Mouse (Mus musculus) G1E (cell line): Measurements from ENCODE around the gene Stradb. TPM values are rescaled to one million over a fixed set of nuclear protein-coding genes. Genes with fewer than 3 reads are reported as not detected.

Experiments
- ATAC-seq: 2 replicates; pipeline ENCODE4 v1.8.0; 2016; ENCODE audit warnings: mild to moderate bottlenecking; ENCODE audit not compliant: insufficient number of reproducible peaks, poor library complexity, low FRiP score, severe bottlenecking; ENCODE audit errors: extremely low read depth
- DNase-seq: peaks from one replicate; pipeline ENCODE4 v3.0.0; 2012; ENCODE audit warnings: low spot score
- H3K27me3 ChIP-seq: 2 replicates; pipeline ENCODE4 v1.6.1; 2012; ENCODE audit warnings: mild to moderate bottlenecking, low read length, inconsistent platforms; ENCODE audit not compliant: insufficient read depth
- H3K36me3 ChIP-seq: replicated peaks from 2 replicates; pipeline ENCODE3; 2012; ENCODE audit warnings: mild to moderate bottlenecking, inconsistent platforms
- H3K4me1 ChIP-seq: 2 replicates; pipeline ENCODE4 v1.6.1; 2012; ENCODE audit warnings: low read depth, low read length, inconsistent platforms, mixed read lengths; ENCODE audit not compliant: insufficient read depth
- H3K4me3 ChIP-seq: 2 replicates; pipeline ENCODE4 v1.5.1; 2012; ENCODE audit warnings: low read depth, mild to moderate bottlenecking, inconsistent platforms, low read length, moderate library complexity, mixed read lengths
- H3K9me3 ChIP-seq: replicated peaks from 2 replicates; pipeline ENCODE4 v1.6.1; 2012; ENCODE audit warnings: inconsistent platforms
- CTCF ChIP-seq: IDR thresholded peaks from 2 replicates; pipeline ENCODE4 v1.5.1; 2012; ENCODE audit warnings: low read depth, low read length, inconsistent platforms, mixed read lengths
- GATA1 ChIP-seq: IDR thresholded peaks from 2 replicates; pipeline ENCODE4 v1.6.1; 2012; ENCODE audit warnings: borderline replicate concordance, low read length, inconsistent platforms, mixed read lengths
- GATA2 ChIP-seq: IDR thresholded peaks from 2 replicates; pipeline ENCODE4 v1.6.1; 2012; ENCODE audit warnings: low read depth, low read length, inconsistent platforms, borderline replicate concordance
- POLR2AphosphoS5 ChIP-seq: IDR thresholded peaks from 2 replicates; pipeline ENCODE4 v1.6.1; 2012; ENCODE audit warnings: low read depth, low read length, inconsistent platforms; ENCODE audit not compliant: insufficient replicate concordance
- TAL1 ChIP-seq: conservative IDR thresholded peaks from 2 replicates; pipeline ENCODE4 v1.6.1; 2012; ENCODE audit warnings: low read depth, low read length, inconsistent platforms, mixed read lengths
- polyA plus RNA-seq: library from polyadenylated mRNA; stranded (reverse); fragments of >175 nt; gene quantifications from 2 replicates; pipeline ENCODE4 v1.2.3, GENCODE M21; 2012
- total RNA-seq, 2 experiments: library from RNA; stranded (forward) in 1 of 2; stranded (reverse) in 1 of 2; fragments of 200-1000 nt in 1 of 2; fragments of >200 nt in 1 of 2; fragmentation: Nextera tagmentation in 1 of 2; gene quantifications; 2 replicates each; pipeline ENCODE4 v1.2.3; 2014 to 2017

The Stradb gene
- total and polyA plus RNA-seq, 3 experiments: 4.8 to 115 (median 23.3) TPM

DNA sequence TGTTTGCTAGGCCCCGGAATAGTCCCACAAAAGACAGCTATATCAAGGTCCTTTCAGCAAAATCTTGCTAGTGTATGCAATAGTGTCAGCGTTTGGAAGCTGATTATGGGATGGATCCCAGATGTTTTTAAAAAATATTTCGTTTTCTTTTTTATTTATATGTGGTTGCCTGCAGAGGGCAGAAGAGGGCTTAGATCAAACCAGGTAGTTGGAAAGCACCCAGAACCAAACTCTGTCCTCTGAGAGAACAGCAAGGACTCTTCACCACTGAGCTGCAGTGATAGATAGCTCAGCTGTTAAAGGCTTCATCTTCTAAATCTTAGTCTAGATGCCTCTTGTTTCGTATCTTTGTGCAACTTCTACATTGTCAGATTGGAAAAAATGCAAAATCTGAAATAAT is 35.9 kb downstream of the Stradb start:
- no peaks in the 10 kb centered on the region for H3K9me3 ChIP-seq
- H3K36me3 ChIP-seq: no peaks in the 10 kb centered on the region
- H3K27me3 ChIP-seq: peaks cover 9% of the 10 kb centered on the region
- DNase-seq (no peak), ATAC-seq (no peak)
- TF ChIP-seq GATA1 (no peak), CTCF (no peak), TAL1 (no peak), GATA2 (no peak), POLR2AphosphoS5 (no peak)
- H3K4me3 ChIP-seq: no peak overlapping the region
- H3K4me1 ChIP-seq: no peaks in the 10 kb centered on the region

DNA sequence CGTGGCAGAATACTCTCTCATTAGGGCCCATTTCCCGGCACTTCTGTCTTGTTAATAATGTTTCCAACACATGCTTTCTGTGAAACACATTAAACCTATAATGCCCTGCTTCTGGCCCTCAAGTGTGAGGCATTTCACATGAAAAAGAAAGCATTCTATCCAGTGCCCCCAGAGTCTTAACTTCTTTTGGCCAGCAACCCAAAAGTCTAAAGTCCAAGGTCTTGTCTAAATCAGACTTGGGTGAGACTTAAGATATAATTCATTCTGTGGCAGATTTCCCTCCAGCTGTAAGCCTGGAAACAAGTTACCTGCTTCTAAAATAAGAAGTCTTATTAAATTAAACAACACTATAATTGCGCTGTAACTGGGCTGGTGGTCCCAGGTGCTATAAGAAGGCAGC is 48.2 kb downstream of the Stradb start:
- ATAC-seq: no peak
- Histone ChIP-seq H3K4me3 (no peak overlapping the region), H3K4me1 (no peaks in the 10 kb centered on the region), H3K27me3 (peaks cover 12% of the 10 kb centered on the region), H3K9me3 (no peaks in the 10 kb centered on the region), H3K36me3 (no peaks in the 10 kb centered on the region)
- DNase-seq: no peak
- TF ChIP-seq TAL1 (no peak), GATA2 (no peak), POLR2AphosphoS5 (no peak)

DNA sequence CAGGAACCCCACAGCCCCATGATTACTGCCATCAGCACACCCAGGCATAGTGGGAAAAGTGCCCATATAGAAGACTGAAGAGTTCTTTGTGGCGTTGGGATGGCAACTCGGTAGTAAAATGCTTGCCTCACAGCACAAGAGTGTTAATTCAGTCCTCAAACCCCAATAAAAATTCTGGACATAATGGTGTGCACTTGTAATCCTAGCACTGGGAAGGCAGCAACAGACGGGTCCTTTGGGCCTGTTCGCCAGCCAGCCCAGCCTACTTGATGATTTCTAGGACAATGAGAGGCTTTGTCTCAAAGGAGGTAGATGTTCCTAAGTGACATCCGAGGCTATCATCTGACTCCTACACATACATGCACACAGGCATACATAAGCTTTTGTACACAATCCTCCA is 64.4 kb downstream of the Stradb start:
- no peaks in the 10 kb centered on the region for H3K36me3 ChIP-seq
- peaks cover 4% of the 10 kb centered on the region for H3K9me3 ChIP-seq
- H3K27me3 ChIP-seq: no peaks in the 10 kb centered on the region; the same call in 1 of the 2 replicates
- no peak for ATAC-seq
- no peak for DNase-seq
- no peak overlapping the region for H3K4me3 ChIP-seq
- H3K4me1 ChIP-seq: no peaks in the 10 kb centered on the region; the same call in 1 of the 2 replicates
- TF ChIP-seq CTCF (no peak), POLR2AphosphoS5 (no peak), TAL1 (no peak), GATA2 (no peak), GATA1 (no peak)

Other genes starting within 250 kb of the Stradb start
- gene Casp8, start 178.1 kb upstream of the Stradb start, total RNA-seq (2014; fragmentation: Nextera tagmentation): 23.0 and 26.2 TPM in 2 replicates
- gene Casp8, start 178.1 kb upstream of the Stradb start, total RNA-seq (2017): 10.5 and 11.6 TPM in 2 replicates
- 0.58 and 0.73 TPM in 2 replicates for gene Casp8, start 178.1 kb upstream of the Stradb start, polyA plus RNA-seq
- gene Trak2, start 92 bp upstream of the Stradb start, total RNA-seq (2014; fragmentation: Nextera tagmentation): 88.5 and 143 TPM in 2 replicates
- 55.3 and 59.9 TPM in 2 replicates for gene Trak2, start 92 bp upstream of the Stradb start, total RNA-seq (2017)
- gene Trak2, start 92 bp upstream of the Stradb start, polyA plus RNA-seq: 89.6 and 110 TPM in 2 replicates
- not detected in 2 replicates for gene C2cd6, start 121.4 kb downstream of the Stradb start, total RNA-seq (2014; fragmentation: Nextera tagmentation)
- 0.06 TPM in 1 of 2 replicates, not detected in the other for gene C2cd6, start 121.4 kb downstream of the Stradb start, total RNA-seq (2017)
- gene C2cd6, start 121.4 kb downstream of the Stradb start, polyA plus RNA-seq: not detected in 2 replicates
- 9.7 and 13.6 TPM in 2 replicates for gene Tmem237, start 146.9 kb downstream of the Stradb start, total RNA-seq (2014; fragmentation: Nextera tagmentation)
- 27.6 and 39.0 TPM in 2 replicates for gene Tmem237, start 146.9 kb downstream of the Stradb start, total RNA-seq (2017)
- 2.8 and 3.3 TPM in 2 replicates for gene Tmem237, start 146.9 kb downstream of the Stradb start, polyA plus RNA-seq
- 1.4 TPM in 1 of 2 replicates, not detected in the other for gene Mpp4, start 189.9 kb downstream of the Stradb start, total RNA-seq (2014; fragmentation: Nextera tagmentation)
- 0.87 and 1.6 TPM in 2 replicates for gene Mpp4, start 189.9 kb downstream of the Stradb start, total RNA-seq (2017)
- 0.05 TPM in 1 of 2 replicates, not detected in the other for gene Mpp4, start 189.9 kb downstream of the Stradb start, polyA plus RNA-seq